14 mouse cellular contexts compared by ENCODE assay signal in the genomic region with DNA sequence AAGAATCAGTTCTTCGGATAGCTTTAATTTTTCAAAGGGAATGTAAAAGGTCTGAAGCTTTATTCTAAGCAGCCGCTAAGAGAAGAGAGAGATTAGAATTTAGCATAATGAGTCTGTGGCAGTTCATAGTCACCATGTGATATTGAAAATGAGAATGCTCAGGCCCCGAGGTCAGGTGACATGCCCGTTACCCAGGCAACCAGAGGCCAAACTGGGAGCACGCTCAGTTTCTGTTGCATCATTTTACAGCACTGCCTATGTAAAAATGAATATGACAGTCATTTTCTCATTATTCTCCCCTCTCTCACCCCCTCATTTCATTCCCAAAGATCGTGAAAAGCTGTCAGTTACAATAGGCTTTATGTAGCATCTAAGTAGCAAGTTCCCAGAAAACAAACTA. TPM values are rescaled to one million over a fixed set of nuclear protein-coding genes. Genes with fewer than 3 reads are reported as not detected.
DNase-seq lines count a peak whose midpoint lies in the region; ATAC-seq and TF ChIP-seq lines count a peak whose summit lies in the region.
"Had no signal": no experiment of that assay in that cellular context is flagged by ENCODE, and none has a peak within 500 bp of the region (broad histone marks: within the 10 kb centered on the region; RNA-seq: fewer than 3 reads in every experiment).

No protein-coding gene starts in this region.

- peak overlapping the region; percentile 54 for H3K9ac ChIP-seq in CH12.LX (ENCODE audit: insufficient read depth, low read depth)
- H3K9ac ChIP-seq in forebrain, embryonic 12.5 days: no peak overlapping the region
- no peak overlapping the region for H3K9ac ChIP-seq in midbrain, embryonic 11.5 days (ENCODE audit: low read length)
- H3K9ac ChIP-seq: embryonic facial prominence, embryonic 12.5 days; limb, embryonic 15.5 days had no signal

- dilution Hi-C loops in CH12.LX (cut with MboI; ENCODE audit: extremely low pct_ligation_motif_present, extremely low pct_unique_long_range_greater_than_20kb, low sequenced_read_pairs): no loop called here

- peak; percentile 38; the same call in 1 of the 2 replicates for TF ChIP-seq EP300 in CH12.LX (IDR thresholded peaks at IDR 0.05; ENCODE audit: low read length)

- ATAC-seq in forebrain, embryonic 12.5 days (ENCODE audit: low FRiP score): peak; percentile 76
- peak; percentile 90 for ATAC-seq in midbrain, embryonic 11.5 days (ENCODE audit: low FRiP score)
- ATAC-seq: intestine, embryonic 16.5 days had no signal

- H3K4me3 ChIP-seq in CH12.LX (replicated peaks in 1 of 3; ENCODE audit: low read depth in 2 of 3, low read length in 2 of 3, poor library complexity in 1 of 3): no peak overlapping the region
- no peak overlapping the region for H3K4me3 ChIP-seq in forebrain, embryonic 12.5 days (replicated peaks)
- H3K4me3 ChIP-seq in midbrain, embryonic 11.5 days (ENCODE audit: low read depth, low read length): no peak overlapping the region
- no peak overlapping the region for H3K4me3 ChIP-seq in cerebellum, adult 2 months (replicated peaks; ENCODE audit: insufficient read depth, low read depth, low read length)
- H3K4me3 ChIP-seq: embryonic facial prominence, embryonic 12.5 days; limb, embryonic 15.5 days had no signal

- no peaks in the 10 kb centered on the region for H3K9me3 ChIP-seq in CH12.LX (replicated peaks; ENCODE audit: low read length)
- no peaks in the 10 kb centered on the region for H3K9me3 ChIP-seq in forebrain, embryonic 12.5 days
- no peaks in the 10 kb centered on the region for H3K9me3 ChIP-seq in midbrain, embryonic 11.5 days (ENCODE audit: control insufficient read depth, low read length)
- H3K9me3 ChIP-seq: embryonic facial prominence, embryonic 12.5 days; limb, embryonic 15.5 days had no signal

- no peak overlapping the region for H3K27ac ChIP-seq in CH12.LX (ENCODE audit: insufficient read depth, low read depth)
- peak overlapping the region; percentile 73 for H3K27ac ChIP-seq in forebrain, embryonic 12.5 days
- H3K27ac ChIP-seq in midbrain, embryonic 11.5 days (ENCODE audit: low read depth, low read length): no peak overlapping the region
- no peak overlapping the region for H3K27ac ChIP-seq in cerebellum, adult 2 months (ENCODE audit: insufficient read depth, low read length)
- H3K27ac ChIP-seq: embryonic facial prominence, embryonic 12.5 days; limb, embryonic 15.5 days had no signal

- H3K4me2 ChIP-seq in CH12.LX (ENCODE audit: insufficient read depth, low read depth, poor library complexity, severe bottlenecking): peak overlapping the region; percentile 50
- peak overlapping the region; percentile 13; the same call in 1 of the 2 replicates for H3K4me2 ChIP-seq in forebrain, embryonic 12.5 days
- peak overlapping the region; percentile 1; the same call in 1 of the 2 replicates for H3K4me2 ChIP-seq in midbrain, embryonic 11.5 days
- H3K4me2 ChIP-seq: embryonic facial prominence, embryonic 12.5 days; limb, embryonic 15.5 days had no signal

- no peak for TF ChIP-seq POLR2A in CH12.LX (IDR thresholded peaks at IDR 0.05; ENCODE audit: low read depth, low read length)
- TF ChIP-seq POLR2A in cerebellum, adult 2 months (IDR thresholded peaks at IDR 0.05; ENCODE audit: borderline replicate concordance, insufficient read depth, low read length): no peak

- in situ Hi-C loops in CH12.LX (cut with MboI; ENCODE audit: low pct_ligation_motif_present, low pct_unique_long_range_greater_than_20kb, low sequenced_read_pairs): no loop called here

- H3K27me3 ChIP-seq in CH12.LX (replicated peaks): no peaks in the 10 kb centered on the region
- no peaks in the 10 kb centered on the region for H3K27me3 ChIP-seq in forebrain, embryonic 12.5 days
- no peaks in the 10 kb centered on the region for H3K27me3 ChIP-seq in midbrain, embryonic 11.5 days (ENCODE audit: control insufficient read depth, insufficient read depth, low read length)
- no peaks in the 10 kb centered on the region for H3K27me3 ChIP-seq in cerebellum, adult 2 months (ENCODE audit: control insufficient read depth, insufficient read depth, low read length)
- H3K27me3 ChIP-seq: embryonic facial prominence, embryonic 12.5 days; limb, embryonic 15.5 days had no signal

- DNase-seq in cerebellum, postnatal 14 days: peak; percentile 26 to 39
- no peak for DNase-seq in cerebellum, adult 8-10 months
- peak; percentile 84 for DNase-seq in CH12.LX (ENCODE audit: extremely low read depth)
- DNase-seq in midbrain, embryonic 11.5 days (ENCODE audit: low spot score, missing footprints): peak; percentile 91
- no peak for DNase-seq in gastrocnemius, postnatal 25 days
- no peak for DNase-seq in kidney, adult 11 months
- DNase-seq in cerebellum, adult 2 months: no peak

- WGBS in forebrain, embryonic 12.5 days: 8% methylated on average over 6 of the region's 6 CpGs
- 35% methylated on average over 6 of the region's 6 CpGs for WGBS in midbrain, embryonic 11.5 days
- 59% methylated on average over 6 of the region's 6 CpGs for WGBS in cerebellum, adult 2 months

- no peak for TF ChIP-seq RAD21 in CH12.LX (IDR thresholded peaks at IDR 0.05; ENCODE audit: low read depth, low read length)

- H3K36me3 ChIP-seq in CH12.LX (replicated peaks in 1 of 2; ENCODE audit: control insufficient read depth in 1 of 2, insufficient read depth in 1 of 2, low read length in 1 of 2): no peaks in the 10 kb centered on the region
- no peaks in the 10 kb centered on the region for H3K36me3 ChIP-seq in forebrain, embryonic 12.5 days (replicated peaks)
- H3K36me3 ChIP-seq in midbrain, embryonic 11.5 days (ENCODE audit: control insufficient read depth, insufficient read depth, low read length): no peaks in the 10 kb centered on the region
- H3K36me3 ChIP-seq: embryonic facial prominence, embryonic 12.5 days; limb, embryonic 15.5 days had no signal

- TF ChIP-seq CTCF in CH12.LX (conservative IDR thresholded peaks at IDR 0.05 in 1 of 2, IDR thresholded peaks at IDR 0.05 in 1 of 2; ENCODE audit: low read depth in 2 of 2, low read length in 2 of 2): no peak
- no peak for TF ChIP-seq CTCF in cerebellum, adult 2 months (IDR thresholded peaks at IDR 0.05; ENCODE audit: borderline replicate concordance, insufficient read depth, low read depth, low read length)

- no peaks in the 10 kb centered on the region for H3K79me2 ChIP-seq in CH12.LX (replicated peaks; ENCODE audit: control insufficient read depth, extremely low read depth, insufficient read depth, poor library complexity, severe bottlenecking)

- H3K4me1 ChIP-seq in CH12.LX (ENCODE audit: control insufficient read depth in 1 of 2, insufficient read depth in 2 of 2): peaks cover 6 to 17% of the 10 kb centered on the region in 2 experiments; a peak in 3 of 4 replicates
- peaks cover 27% of the 10 kb centered on the region for H3K4me1 ChIP-seq in forebrain, embryonic 12.5 days
- H3K4me1 ChIP-seq in midbrain, embryonic 11.5 days (ENCODE audit: control insufficient read depth, insufficient read depth, low read length): peaks cover 19% of the 10 kb centered on the region
- H3K4me1 ChIP-seq in cerebellum, adult 2 months (ENCODE audit: control insufficient read depth, insufficient read depth, low read length): no peaks in the 10 kb centered on the region
- H3K4me1 ChIP-seq: limb, embryonic 15.5 days had no signal

TF ChIP-seq in CH12.LX, 34 proteins besides CTCF, POLR2A, EP300 and RAD21 (continues in another document):
- TF ChIP-seq NRF1 (IDR thresholded peaks at IDR 0.05; ENCODE audit: low read depth, low read length): peak; percentile 29; the same call in 1 of the 2 replicates
- TF ChIP-seq TCF12 (IDR thresholded peaks at IDR 0.05; ENCODE audit: low read depth, low read length): no peak
- no peak for TF ChIP-seq ZNF384 (IDR thresholded peaks at IDR 0.05; ENCODE audit: low read depth, low read length)
- peak; percentile 85 for TF ChIP-seq USF1 (IDR thresholded peaks at IDR 0.05; ENCODE audit: low read depth, low read length)
- TF ChIP-seq CHD1 (IDR thresholded peaks at IDR 0.05; ENCODE audit: low read depth, low read length): no peak
- no peak for TF ChIP-seq POLR2AphosphoS2 (IDR thresholded peaks at IDR 0.05; ENCODE audit: low read depth, low read length)
- peak; percentile 72; the same call in 1 of the 2 replicates for TF ChIP-seq MAX (IDR thresholded peaks at IDR 0.05; ENCODE audit: low read length)
- no peak for TF ChIP-seq PAX5 (IDR thresholded peaks at IDR 0.05; ENCODE audit: low read length)
- no peak for TF ChIP-seq RCOR1 (conservative IDR thresholded peaks at IDR 0.05; ENCODE audit: low read depth, low read length)
- no peak for TF ChIP-seq SMC3 (IDR thresholded peaks at IDR 0.05; ENCODE audit: low read depth, low read length)
- TF ChIP-seq BHLHE40 (IDR thresholded peaks at IDR 0.05; ENCODE audit: low read depth, low read length): peak; percentile 93
- TF ChIP-seq ELF1 (IDR thresholded peaks at IDR 0.05; ENCODE audit: low read depth, low read length): no peak
- TF ChIP-seq JUND (conservative IDR thresholded peaks at IDR 0.05; ENCODE audit: low read depth, low read length): peak; percentile 63; the same call in 1 of the 2 replicates
- TF ChIP-seq ZKSCAN1 (IDR thresholded peaks at IDR 0.05; ENCODE audit: borderline replicate concordance, low read depth, low read length): no peak
- no peak for TF ChIP-seq MAFK (IDR thresholded peaks at IDR 0.05; ENCODE audit: insufficient replicate concordance, low read length)
- no peak for TF ChIP-seq MAZ (IDR thresholded peaks at IDR 0.05; ENCODE audit: low read depth, low read length)
- peak; percentile 82 for TF ChIP-seq IRF4 (IDR thresholded peaks at IDR 0.05; ENCODE audit: low read depth, low read length)
- TF ChIP-seq KAT2A (IDR thresholded peaks at IDR 0.05; ENCODE audit: insufficient replicate concordance, low read length): no peak
- TF ChIP-seq MXI1 (IDR thresholded peaks at IDR 0.05; ENCODE audit: low read depth, low read length): peak; percentile 88
- no peak for TF ChIP-seq TBP (conservative IDR thresholded peaks at IDR 0.05; ENCODE audit: low read depth, low read length)
- TF ChIP-seq JUN (IDR thresholded peaks at IDR 0.05; ENCODE audit: insufficient read depth, low read depth, low read length): no peak
- no peak for TF ChIP-seq SIN3A (IDR thresholded peaks at IDR 0.05; ENCODE audit: low read length)
- TF ChIP-seq ZMIZ1 (IDR thresholded peaks at IDR 0.05; ENCODE audit: low read depth, low read length): no peak
- TF ChIP-seq NELFE (IDR thresholded peaks at IDR 0.05; ENCODE audit: low read depth, low read length): no peak
- peak; percentile 55 for TF ChIP-seq ETS1 (conservative IDR thresholded peaks at IDR 0.05; ENCODE audit: low read depth, low read length)

RNA-seq across cellular contexts. Expression of gene Gm39653, which starts 42.3 kb away (rescaled TPM):
- total RNA-seq in CH12.LX (2012; rRNA removed) (not detected in 2 replicates), CH12.LX (2014; rRNA removed) (not detected in 2 replicates)
- not detected in 2 replicates for polyA plus RNA-seq in CH12.LX (2012; ENCODE audit: insufficient read length, low read depth)
- not detected in 2 replicates for polyA plus RNA-seq in forebrain, embryonic 12.5 days (2016; fragmentation: Nextera tagmentation; extraction: Ambion mirVana)
- polyA plus RNA-seq in midbrain, embryonic 11.5 days (2014; fragmentation: Nextera tagmentation; extraction: Ambion mirVana): not detected in 2 replicates
- not detected for total RNA-seq in gastrocnemius, postnatal 25 days (2021)
- not detected in 2 replicates for polyA plus RNA-seq in cerebellum, adult 2 months (2012; rRNA removed)
- total RNA-seq: gastrocnemius, postnatal 4 days; monocyte, adult 5-6 weeks had no signal
- polyA plus RNA-seq: embryonic facial prominence, embryonic 12.5 days; intestine, embryonic 16.5 days; limb, embryonic 15.5 days; stomach, embryonic 16.5 days had no signal

Comparison
In these comparisons a context has a peak if more than half of its experiments do, and no peak if none do; other contexts are left out.
1. DNase-seq: peak in cerebellum, postnatal 14 days (2 of 2), CH12.LX (single experiment) and midbrain, embryonic 11.5 days (single experiment); none in cerebellum, adult 8-10 months (single experiment), gastrocnemius, postnatal 25 days (single experiment), kidney, adult 11 months (single experiment) and cerebellum, adult 2 months (0 of 2).
2. Peak in every context shown above with its lines, with median percentiles within 50 percentile points of each other: H3K4me2 ChIP-seq.